Mouse (Mus musculus) forebrain, postnatal 0 days (tissue): ENCODE data around the gene Ceacam20. TPM values are rescaled to one million over a fixed set of nuclear protein-coding genes. Genes with fewer than 3 reads are reported as not detected.
A peak's percentile ranks its signal among the peaks of the same experiment; 100 is the strongest.
"Not testable (repeated sequence)": the region's sequence is repeated elsewhere in the genome, so short reads cannot be mapped to it uniquely, and the experiment has no call there.

ENCODE experiments used
- ATAC-seq: fragments of 200-750 bp; cut with Nextera tagmentation; 2 replicates; pipeline ENCODE4 v1.8.0; 2017; ENCODE audit warnings: mild to moderate bottlenecking, moderate library complexity
- DNase-seq: peaks from one replicate; pipeline ENCODE4 v3.0.0-alpha.2; 2015
- H3K27ac ChIP-seq: fragments of 300-500 bp; sonication (generic); 2 replicates; pipeline ENCODE4 v1.5.1; 2014; ENCODE audit warnings: low read depth, mild to moderate bottlenecking, antibody characterized with exemption, low read length, moderate library complexity, mixed read lengths
- H3K27me3 ChIP-seq: fragments of 300-500 bp; sonication (generic); 2 replicates; pipeline ENCODE4 v1.6.1; 2014; ENCODE audit warnings: mild to moderate bottlenecking, low read length, mixed read lengths; ENCODE audit not compliant: insufficient read depth
- H3K36me3 ChIP-seq: fragments of 300-500 bp; sonication (generic); 2 replicates; pipeline ENCODE4 v1.6.1; 2014; ENCODE audit warnings: mild to moderate bottlenecking, moderate library complexity; ENCODE audit not compliant: insufficient read depth
- H3K4me1 ChIP-seq: fragments of 300-500 bp; sonication (generic); 2 replicates; pipeline ENCODE4 v1.6.1; 2014; ENCODE audit warnings: antibody characterized with exemption; ENCODE audit not compliant: insufficient read depth
- H3K4me2 ChIP-seq: fragments of 300-500 bp; sonication (generic); 2 replicates; pipeline ENCODE4 v1.6.1; 2014; ENCODE audit warnings: low read depth, mild to moderate bottlenecking, moderate library complexity
- H3K4me3 ChIP-seq: fragments of 300-500 bp; sonication (generic); 2 replicates; pipeline ENCODE4 v1.5.1; 2014; ENCODE audit warnings: low read depth, low read length, mixed read lengths
- H3K9ac ChIP-seq: fragments of 300-500 bp; sonication (generic); 2 replicates; pipeline ENCODE4 v1.6.1; 2014; ENCODE audit warnings: mild to moderate bottlenecking
- H3K9me3 ChIP-seq: fragments of 300-500 bp; sonication (generic); 2 replicates; pipeline ENCODE4 v1.6.1; 2016; ENCODE audit warnings: low read length
- CTCF ChIP-seq: sonication (generic); IDR thresholded peaks from 2 replicates; pipeline ENCODE4 v1.5.1; 2016; ENCODE audit warnings: antibody characterized with exemption, control low read depth, low read depth
- WGBS: fragments of 180-500 bp; shearing (Covaris S2); extraction: QIAGEN DNeasy Blood & Tissue Kit; methylation state at CpG from one replicate; pipeline ENCODE4 v1.1.7; 2014; 5-methylcytosine and 5-hydroxymethylcytosine counted together
- polyA plus RNA-seq: library from polyadenylated mRNA; unstranded; fragments of >200 nt; fragmentation: Nextera tagmentation; extraction: Ambion mirVana; gene quantifications from 2 replicates; pipeline ENCODE4 v1.2.1, GENCODE M21; 2015
- total RNA-seq: library from RNA; depleted of rRNA; stranded (reverse); fragments of >200 nt; gene quantifications from 2 replicates; pipeline ENCODE4 v1.2.3, GENCODE M21; 2014

The Ceacam20 gene
- total and polyA plus RNA-seq, 2 experiments from 2014 or later: not detected

- Histone ChIP-seq H3K9ac (no peak overlapping the region), H3K27ac (no peak overlapping the region), H3K4me1 (no peaks in the 10 kb centered on the region), H3K27me3 (no peaks in the 10 kb centered on the region), H3K4me3 (no peak overlapping the region), H3K36me3 (no peaks in the 10 kb centered on the region), H3K9me3 (no peaks in the 10 kb centered on the region), H3K4me2 (no peak overlapping the region)
- WGBS: 81% methylated on average over 2 of the region's 2 CpGs
- DNase-seq: no peak
- ATAC-seq: no peak
- no peak for TF ChIP-seq CTCF
Measured at GRCm38 (mm10) chr7:19926849-19927480, 38.2 kb upstream of the Ceacam20 start.

GRCm38 (mm10) chr7:19928486-19928885 is 36.7 kb upstream of the Ceacam20 start:
- no peak for TF ChIP-seq CTCF
- H3K27ac ChIP-seq: no peak overlapping the region
- WGBS: 70% methylated on average over 5 of the region's 5 CpGs

GRCm38 (mm10) chr7:19930481-19930880 is 34.7 kb upstream of the Ceacam20 start:
- not testable (repeated sequence) for H3K27ac ChIP-seq, ATAC-seq, H3K9ac ChIP-seq, H3K36me3 ChIP-seq, H3K4me2 ChIP-seq, H3K4me1 ChIP-seq, H3K27me3 ChIP-seq, DNase-seq, H3K4me3 ChIP-seq, H3K9me3 ChIP-seq
- WGBS: 70% methylated on average over 6 of the region's 6 CpGs

More at GRCm38 (mm10) chr7:19928486-19928885, 36.7 kb upstream of the Ceacam20 start:
- H3K27me3 ChIP-seq: no peaks in the 10 kb centered on the region
- no peak overlapping the region for H3K4me3 ChIP-seq
- H3K4me2 ChIP-seq: no peak overlapping the region
- no peak overlapping the region for H3K9ac ChIP-seq
- ATAC-seq (no peak), DNase-seq (no peak)
- no peaks in the 10 kb centered on the region for H3K9me3 ChIP-seq
- H3K36me3 ChIP-seq: no peaks in the 10 kb centered on the region
- no peaks in the 10 kb centered on the region for H3K4me1 ChIP-seq

- Histone ChIP-seq H3K4me1 (no peaks in the 10 kb centered on the region), H3K27me3 (no peaks in the 10 kb centered on the region), H3K4me2 (peak overlapping the region; percentile 46), H3K27ac (peak overlapping the region; percentile 59), H3K4me3 (peak overlapping the region; percentile 26; the same call in 1 of the 2 replicates), H3K9ac (peak overlapping the region; percentile 33), H3K9me3 (no peaks in the 10 kb centered on the region), H3K36me3 (no peaks in the 10 kb centered on the region)
- peak; percentile 27 for DNase-seq
- 33% methylated on average over 13 of the region's 13 CpGs for WGBS
- peak; percentile 49 for ATAC-seq
- TF ChIP-seq CTCF: no peak
Measured at GRCm38 (mm10) chr7:19932133-19932876, 32.9 kb upstream of the Ceacam20 start.

GRCm38 (mm10) chr7:19932877-19933809 is 32.1 kb upstream of the Ceacam20 start:
- TF ChIP-seq CTCF: no peak
- DNase-seq: peak; percentile 85
- Histone ChIP-seq H3K27ac (peak overlapping the region; percentile 83), H3K4me3 (peak overlapping the region; percentile 26), H3K4me1 (no peaks in the 10 kb centered on the region), H3K9ac (peak overlapping the region; percentile 43), H3K27me3 (no peaks in the 10 kb centered on the region), H3K4me2 (peak overlapping the region; percentile 46), H3K36me3 (no peaks in the 10 kb centered on the region), H3K9me3 (no peaks in the 10 kb centered on the region)
- 16% methylated on average over 21 of the region's 21 CpGs for WGBS
- peak; percentile 86 for ATAC-seq

- WGBS: 84% methylated on average over 20 of the region's 20 CpGs
- ATAC-seq (no peak), DNase-seq (no peak)
- no peaks in the 10 kb centered on the region for H3K36me3 ChIP-seq
- H3K4me1 ChIP-seq: no peaks in the 10 kb centered on the region
- H3K4me3 ChIP-seq: no peak overlapping the region
- H3K9ac ChIP-seq: no peak overlapping the region
- no peaks in the 10 kb centered on the region for H3K27me3 ChIP-seq
- no peak overlapping the region for H3K4me2 ChIP-seq
- no peaks in the 10 kb centered on the region for H3K9me3 ChIP-seq
- no peak overlapping the region for H3K27ac ChIP-seq
- no peak for TF ChIP-seq CTCF
Measured at GRCm38 (mm10) chr7:19935171-19935751, 30.0 kb upstream of the Ceacam20 start.
